Mouse (Mus musculus) brain, embryonic 14.5 days (tissue): Measurements from ENCODE around the gene Lsm7. TPM values are rescaled to one million over a fixed set of nuclear protein-coding genes. Genes with fewer than 3 reads are reported as not detected.
"Not testable (repeated sequence)": the region's sequence is repeated elsewhere in the genome, so short reads cannot be mapped to it uniquely, and the experiment has no call there.

ENCODE experiments used
- DNase-seq: peaks from one replicate; pipeline ENCODE4 v3.0.0-alpha.2; 2011; ENCODE audit warnings: low read depth
- CTCF ChIP-seq: fragments of 200-500 bp; IDR thresholded peaks from 2 replicates; pipeline ENCODE4 v1.5.1; 2012; ENCODE audit warnings: inconsistent platforms, mild to moderate bottlenecking, moderate library complexity, borderline replicate concordance; ENCODE audit not compliant: insufficient read depth, insufficient read length; ENCODE audit errors: extremely low read depth
- POLR2A ChIP-seq: fragments of 200-500 bp; IDR thresholded peaks from 2 replicates; pipeline ENCODE4 v1.6.1; 2012; ENCODE audit warnings: mild to moderate bottlenecking, inconsistent platforms, borderline replicate concordance; ENCODE audit not compliant: poor library complexity, insufficient read depth, insufficient read length, severe bottlenecking; ENCODE audit errors: extremely low read depth
- polyA plus RNA-seq: library from polyadenylated mRNA; depleted of rRNA; stranded (reverse); fragments of >200 nt; gene quantifications from 2 replicates; pipeline ENCODE4 v1.2.3, GENCODE M21; 2012

Lsm7 gene
- polyA plus RNA-seq, 1 experiment = 278 TPM

DNA sequence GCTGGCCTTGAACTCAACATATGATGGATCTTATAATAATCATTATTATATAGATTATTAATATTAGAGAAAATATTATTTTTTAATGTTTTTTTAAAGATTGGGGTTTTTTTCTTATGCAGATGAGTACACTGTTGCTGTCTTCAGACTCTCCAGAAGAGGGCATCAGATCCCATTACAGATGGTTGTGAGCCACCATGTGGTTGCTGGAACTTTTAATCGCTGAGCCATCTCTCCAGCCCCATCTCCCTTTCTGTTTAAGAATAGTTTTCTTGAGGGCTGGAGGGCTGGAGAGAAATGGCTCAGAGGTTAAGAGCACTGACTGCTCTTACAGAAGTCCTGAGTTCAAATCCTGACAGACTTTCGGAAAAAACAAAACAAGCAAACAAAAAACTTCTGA is 33.0 kb downstream of the Lsm7 start:
- DNase-seq = peak; percentile 31
- TF ChIP-seq POLR2A (no peak), CTCF (peak; percentile 54; the same call in 1 of the 2 replicates)

DNA sequence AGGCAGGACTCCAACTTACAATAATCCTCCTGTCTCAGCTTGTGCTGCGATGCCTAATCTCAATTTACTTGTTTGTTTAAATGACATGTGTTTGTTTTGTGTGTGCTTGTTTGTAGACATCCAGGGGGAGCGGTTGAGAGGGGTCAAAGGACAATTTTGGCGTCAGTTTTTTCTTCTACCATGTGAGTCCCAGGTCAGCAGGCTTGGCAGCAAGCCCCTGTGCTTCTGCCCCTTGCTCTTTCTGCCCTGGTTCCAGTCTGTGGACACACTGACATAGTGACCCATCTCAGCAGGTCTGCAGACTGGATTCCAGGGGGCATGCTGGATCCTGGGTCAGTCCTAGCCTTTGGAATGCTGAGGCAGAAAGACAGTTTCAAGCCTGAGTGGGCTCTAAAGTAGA is 35.6 kb downstream of the Lsm7 start:
- no peak for TF ChIP-seq POLR2A
- TF ChIP-seq CTCF = no peak

GRCm38 (mm10) chr10:80818599-80819281 is 36.3 kb downstream of the Lsm7 start:
- DNase-seq = no peak
- no peak for TF ChIP-seq POLR2A

More for the DNA sequence above, 35.6 kb downstream of the Lsm7 start:
- DNase-seq = no peak

DNA sequence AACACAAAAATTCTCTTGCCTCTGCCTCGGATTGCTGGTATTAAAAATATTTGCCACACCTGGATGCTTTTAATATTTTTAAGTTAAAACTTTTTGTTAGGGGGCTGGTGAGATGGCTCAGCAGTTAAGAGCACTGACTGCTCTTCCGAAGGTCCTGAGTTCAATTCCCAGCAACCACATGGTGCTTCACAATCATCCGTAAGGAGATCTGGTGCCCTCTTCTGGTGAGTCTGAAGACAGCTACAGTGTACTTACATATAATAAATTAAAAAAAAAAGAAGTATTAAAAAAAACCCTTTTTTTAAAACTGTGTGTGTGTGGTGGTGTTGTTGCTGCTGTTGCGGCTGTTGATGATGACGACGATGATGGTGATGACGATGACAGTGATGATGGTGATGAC is 37.1 kb downstream of the Lsm7 start:
- DNase-seq = not testable (repeated sequence)

GRCm38 (mm10) chr10:80817164-80817563 is 37.8 kb downstream of the Lsm7 start:
- TF ChIP-seq POLR2A (no peak), CTCF (no peak)
- DNase-seq = no peak

DNA sequence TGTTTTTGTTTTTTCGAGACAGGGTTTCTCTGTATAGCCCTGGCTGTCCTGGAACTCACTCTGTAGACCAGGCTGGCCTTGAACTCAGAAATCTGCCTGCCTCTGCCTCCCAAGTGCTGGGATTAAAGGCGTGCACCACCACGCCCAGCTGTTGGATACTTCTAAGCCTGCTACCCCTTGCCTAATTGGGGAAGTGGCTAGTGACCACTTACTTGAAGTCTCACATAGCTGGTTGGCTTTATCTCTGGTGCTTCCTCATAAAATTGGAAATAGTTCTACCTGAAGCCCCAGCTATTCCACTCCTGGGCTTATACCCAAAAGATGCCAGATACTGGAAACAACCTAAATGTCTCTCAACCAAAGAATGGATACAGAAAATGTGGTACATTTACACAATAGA is 38.7 kb downstream of the Lsm7 start:
- DNase-seq = not testable (repeated sequence)

- TF ChIP-seq CTCF (no peak), POLR2A (no peak)
- no peak for DNase-seq
Observed at GRCm38 (mm10) chr10:80814800-80815199, 40.2 kb downstream of the Lsm7 start.

DNA sequence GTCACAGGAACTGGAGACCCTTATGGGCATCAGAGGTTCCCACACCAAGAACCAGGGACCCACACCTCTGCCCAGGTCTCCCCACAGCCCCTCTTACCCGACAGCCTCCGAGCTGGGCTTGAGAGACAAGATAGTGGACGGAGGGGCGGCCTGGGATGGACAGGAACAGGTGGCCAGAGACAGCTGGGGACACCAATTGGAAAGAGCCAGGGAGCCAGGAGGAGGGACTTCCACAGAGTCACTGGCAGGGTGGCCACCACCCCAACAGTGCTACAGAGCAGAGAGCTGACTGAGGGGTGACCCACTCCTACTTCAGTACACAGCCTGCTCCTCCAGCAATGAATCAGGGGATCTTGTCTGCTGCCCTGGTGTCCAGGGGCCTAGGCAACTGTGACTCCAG is 41.6 kb downstream of the Lsm7 start, which contains the start of gene Jsrp1:
Gene Jsrp1, minus strand, starts transcription at position 133 of the 400 bp plus-strand sequence.
- no peak for DNase-seq
- TF ChIP-seq CTCF = no peak
- no peak for TF ChIP-seq POLR2A

DNA sequence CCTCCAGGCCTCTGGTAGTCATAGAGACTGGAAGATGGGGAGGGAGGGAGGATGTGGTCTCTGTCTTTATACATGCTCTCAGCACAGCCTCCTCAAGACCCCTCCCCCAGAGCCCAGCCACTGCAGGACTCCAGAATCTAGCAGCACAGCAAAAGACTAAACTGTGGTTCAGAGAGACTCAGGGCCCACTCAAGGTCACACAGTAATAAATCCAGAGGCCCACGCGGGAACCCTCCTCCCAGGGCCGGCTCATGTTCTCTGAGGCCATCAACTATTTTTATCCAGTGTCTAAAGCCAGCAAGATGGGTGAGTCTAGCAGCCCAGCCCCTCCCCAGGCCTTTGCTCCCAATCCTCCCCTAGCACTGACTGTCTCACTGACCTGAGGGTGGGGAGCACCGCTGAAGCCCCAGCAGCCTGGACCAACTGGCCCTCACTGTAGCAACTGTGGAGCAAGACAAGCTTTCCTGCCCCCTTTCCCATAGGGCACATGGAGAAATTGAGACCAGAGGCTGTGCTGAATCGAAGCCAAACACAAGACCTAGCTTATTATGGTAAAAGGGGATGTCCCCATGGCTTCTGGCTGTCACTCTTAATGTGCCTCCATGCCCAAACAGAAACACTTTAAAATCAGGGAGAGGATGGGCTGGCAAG is 42.5 kb downstream of the Lsm7 start:
- TF ChIP-seq POLR2A = no peak
- no peak for TF ChIP-seq CTCF
- no peak for DNase-seq

GRCm38 (mm10) chr10:80810084-80810483 is 44.9 kb downstream of the Lsm7 start:
- no peak for DNase-seq
- TF ChIP-seq POLR2A (no peak), CTCF (no peak)

DNA sequence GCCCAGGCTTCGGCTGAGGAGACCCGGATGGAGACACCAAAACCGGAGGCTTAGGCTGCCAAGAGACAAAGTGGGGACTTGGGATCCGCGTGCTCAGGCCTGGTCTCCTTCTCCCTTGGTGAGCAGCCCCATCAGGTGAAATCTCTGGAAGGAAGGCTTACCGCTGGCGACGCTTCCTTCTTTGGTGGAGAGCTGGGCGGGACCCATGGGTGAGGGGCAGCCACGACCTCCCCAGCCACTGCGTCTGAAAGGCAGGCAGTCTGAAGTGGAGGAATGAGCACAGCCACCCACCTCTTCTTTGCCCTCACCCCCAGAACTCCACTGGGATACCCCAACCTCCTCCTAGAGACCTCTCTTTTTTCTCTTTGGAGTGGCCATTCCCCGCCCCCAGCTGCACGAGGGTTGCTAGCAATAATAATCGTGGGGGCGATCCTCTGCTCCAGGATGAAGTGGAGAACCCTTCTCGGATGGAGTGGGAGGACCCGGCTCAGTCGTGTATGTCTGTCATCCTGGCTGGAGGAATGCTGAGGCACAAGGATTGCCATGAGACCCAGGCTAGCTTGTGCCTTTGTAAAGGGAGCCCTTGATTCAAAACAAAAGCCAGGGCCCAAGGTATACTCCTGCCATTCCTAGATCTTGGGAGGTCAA is 45.9 kb downstream of the Lsm7 start:
- no peak for TF ChIP-seq POLR2A
- no peak for TF ChIP-seq CTCF
- no peak for DNase-seq
